Mouse (Mus musculus) spleen, postnatal 10 days (tissue): ENCODE data around the gene Rcor3.

Experiments used
- DNase-seq, 2 experiments: peaks; one replicate each; pipeline ENCODE4 v3.0.0; 2021 to 2022; ENCODE audit warnings: low spot score in 2 of 2

Gene Rcor3

DNA sequence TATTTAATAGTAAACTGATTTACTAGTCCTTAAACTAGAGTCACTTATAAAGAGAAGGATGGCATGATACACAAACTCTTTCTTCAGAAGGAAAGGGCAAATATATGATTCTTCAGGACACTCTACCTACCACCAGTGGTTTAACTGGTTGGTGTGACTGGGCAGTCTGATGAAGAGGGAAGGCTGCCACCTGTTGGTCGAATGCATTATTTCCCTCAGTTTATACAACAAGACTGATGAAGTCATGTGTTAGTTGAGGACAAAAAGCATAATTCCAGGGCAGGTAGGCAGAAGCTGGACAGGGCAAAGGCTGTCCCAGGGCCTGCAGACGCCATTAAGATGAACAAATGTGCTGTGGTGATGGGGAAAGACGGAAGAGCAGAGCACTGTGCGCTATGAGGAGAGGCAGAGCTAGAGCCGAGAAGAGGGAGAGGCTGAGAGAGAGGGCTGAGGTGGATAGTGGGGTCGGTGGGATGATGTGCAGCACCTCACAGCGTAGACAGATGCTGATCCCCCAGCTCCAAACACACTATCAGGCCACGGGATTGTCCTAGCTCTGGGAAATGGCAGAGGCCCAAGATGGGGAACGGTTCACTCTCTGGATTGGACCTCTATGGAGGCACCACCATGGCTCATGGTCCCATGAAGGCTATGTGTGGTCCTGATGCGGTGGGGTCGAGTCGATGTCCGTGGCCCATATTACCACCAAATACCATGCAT lies 43.3 kb downstream of the Rcor3 start:
- peak; percentile 59 to 84 for DNase-seq

DNA sequence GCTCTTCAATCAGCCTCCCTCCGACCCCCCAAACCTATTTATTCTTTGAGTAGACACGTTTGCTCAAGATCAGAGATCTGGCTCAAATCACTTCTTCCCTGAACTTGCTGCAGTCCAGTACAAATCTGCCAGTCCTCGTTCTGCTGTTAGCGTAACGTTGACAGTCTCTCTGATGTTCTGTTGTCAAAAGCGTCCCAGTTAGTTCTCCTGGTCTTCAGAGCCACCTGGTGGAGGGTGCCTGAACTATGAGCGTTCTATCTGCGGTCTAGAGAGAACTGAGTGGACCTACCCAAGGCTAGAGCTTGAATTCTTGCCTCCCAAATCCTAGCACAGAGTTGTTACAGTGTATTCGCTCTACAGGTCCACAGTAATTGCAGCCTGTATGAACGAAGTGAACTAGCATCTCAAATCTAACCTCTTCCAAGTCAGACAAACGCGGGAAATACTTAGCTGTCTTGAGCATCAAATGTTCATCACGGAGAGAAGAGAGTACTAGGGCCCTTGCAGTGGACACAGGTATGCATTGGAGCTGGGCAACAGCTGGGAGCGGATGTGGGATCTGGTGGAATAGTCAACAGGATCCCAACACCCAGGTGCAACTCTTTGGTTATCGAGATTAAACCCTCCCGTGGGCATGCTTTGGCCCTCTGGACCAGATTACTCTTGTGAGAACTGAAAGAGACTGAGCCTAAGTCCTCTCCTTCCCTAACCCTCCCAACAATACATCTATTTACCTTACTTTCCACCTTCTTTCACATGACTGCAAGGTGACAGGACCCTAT lies 44.8 kb downstream of the Rcor3 start:
- peak; percentile 74 to 90 for DNase-seq

GRCm38 (mm10) chr1:192091806-192092772 lies 45.8 kb downstream of the Rcor3 start, which contains the start of gene Traf5:
Gene Traf5, minus strand, starts transcription at chr1:192092559.
- DNase-seq = peak; percentile 98 to 100

DNA sequence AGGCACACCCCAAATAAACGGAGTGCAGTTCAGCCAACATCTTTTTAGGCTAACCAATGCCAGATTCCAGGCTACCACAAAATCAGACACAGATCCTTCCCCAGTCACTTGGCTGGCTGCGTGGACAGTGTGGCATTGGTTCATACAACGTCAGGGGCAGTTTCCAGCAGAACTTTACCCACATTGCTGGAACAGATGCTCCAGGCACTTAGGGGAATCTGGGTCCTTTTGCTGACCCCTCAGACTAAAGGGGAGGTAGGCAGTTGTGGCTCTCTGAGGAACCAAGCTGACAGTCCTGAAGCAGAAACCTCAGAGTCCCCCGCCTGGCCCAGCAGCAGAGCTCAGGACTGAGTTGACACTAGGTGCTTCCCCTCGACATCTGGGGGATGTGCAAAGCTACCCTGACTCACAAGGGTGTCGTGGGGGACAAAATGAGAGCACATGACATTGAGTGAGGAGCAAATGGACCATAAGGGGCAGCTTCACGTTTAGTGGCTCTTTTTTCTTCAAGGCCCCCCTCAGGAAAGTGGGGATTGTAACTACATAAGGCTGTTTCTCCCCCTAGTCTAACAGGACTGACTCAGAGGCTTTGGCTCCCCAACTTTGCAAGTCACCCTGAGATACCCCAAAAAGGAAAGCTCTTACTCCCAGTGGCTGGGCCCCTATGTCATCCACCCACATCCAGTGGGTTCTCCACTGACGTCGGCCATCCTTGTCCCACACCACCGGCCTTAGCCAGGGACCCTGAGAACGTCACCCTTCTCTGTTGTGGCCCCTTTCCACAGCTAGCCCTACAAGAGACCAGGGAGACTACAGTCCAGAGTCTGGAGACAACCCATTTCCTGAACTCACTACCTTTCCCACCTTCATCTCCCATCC lies 46.9 kb downstream of the Rcor3 start:
- peak; percentile 43 to 58 for DNase-seq

DNA sequence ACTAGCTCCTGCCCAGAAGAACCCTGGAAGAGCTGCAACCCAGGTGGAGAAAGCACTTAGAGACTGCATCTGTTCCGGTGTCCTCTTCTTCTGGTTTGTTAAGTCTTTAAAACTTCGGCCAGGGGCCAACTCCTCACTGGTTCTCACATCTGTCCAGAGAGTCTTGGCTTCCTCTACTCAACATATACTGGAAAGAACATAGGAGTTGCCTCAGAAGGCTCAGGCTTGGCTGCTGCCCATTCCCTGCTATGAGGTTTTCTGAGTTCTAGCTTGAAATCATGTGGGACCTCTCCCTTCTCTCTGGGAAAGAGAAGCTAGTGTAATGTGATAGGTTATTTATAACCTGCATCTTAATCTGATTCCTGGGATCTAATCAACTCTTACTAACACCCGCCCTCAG lies 47.6 kb downstream of the Rcor3 start:
- DNase-seq = no peak

DNA sequence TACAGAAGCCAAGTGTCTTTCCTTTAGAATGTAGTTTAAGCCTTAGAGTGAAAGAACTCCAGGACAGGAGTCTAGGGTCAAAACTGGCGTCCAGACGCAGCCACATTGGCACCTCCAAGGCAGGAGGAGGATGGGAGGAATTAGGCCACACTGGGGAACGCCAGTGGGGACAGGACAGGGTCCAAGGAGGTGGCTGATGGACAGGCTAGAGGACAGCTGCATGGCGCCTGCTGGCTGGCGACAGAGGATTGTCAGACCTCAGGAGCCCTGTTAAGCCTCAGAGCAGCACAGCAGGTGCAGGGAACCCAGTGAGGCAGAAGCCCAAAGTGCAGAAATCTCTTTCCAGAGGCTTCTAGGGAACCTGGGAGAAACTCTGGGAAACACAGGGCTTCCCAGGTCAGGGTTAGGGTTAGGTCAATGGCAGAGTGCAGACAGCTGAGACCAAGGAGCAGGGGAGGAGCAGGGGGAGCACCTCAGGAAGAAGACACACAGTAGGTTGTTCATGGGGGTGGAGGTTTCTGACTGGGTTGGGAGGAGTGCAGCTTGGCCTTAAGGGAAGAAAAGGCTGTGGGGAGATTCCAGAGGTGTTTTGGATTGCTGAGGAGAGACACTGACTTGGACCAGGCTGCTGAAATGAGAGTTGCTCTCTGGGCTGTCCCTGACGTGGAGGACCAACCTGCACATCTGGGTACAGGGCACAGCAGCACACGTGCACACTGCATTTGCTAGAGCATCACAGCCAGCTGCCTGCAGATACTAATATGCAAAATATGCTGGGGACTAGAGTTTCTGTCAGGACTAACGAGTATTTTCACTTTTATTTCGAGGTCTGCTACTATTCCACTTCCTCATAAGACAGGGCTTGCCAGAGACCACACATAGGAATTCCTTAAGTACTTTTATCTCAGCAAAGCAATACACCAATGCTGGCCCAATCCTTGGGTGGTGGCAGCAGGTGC lies 48.4 kb downstream of the Rcor3 start:
- DNase-seq = peak in 1 of 2 experiments; percentile 45

GRCm38 (mm10) chr1:192088011-192088410 lies 49.9 kb downstream of the Rcor3 start:
- DNase-seq = no peak

DNA sequence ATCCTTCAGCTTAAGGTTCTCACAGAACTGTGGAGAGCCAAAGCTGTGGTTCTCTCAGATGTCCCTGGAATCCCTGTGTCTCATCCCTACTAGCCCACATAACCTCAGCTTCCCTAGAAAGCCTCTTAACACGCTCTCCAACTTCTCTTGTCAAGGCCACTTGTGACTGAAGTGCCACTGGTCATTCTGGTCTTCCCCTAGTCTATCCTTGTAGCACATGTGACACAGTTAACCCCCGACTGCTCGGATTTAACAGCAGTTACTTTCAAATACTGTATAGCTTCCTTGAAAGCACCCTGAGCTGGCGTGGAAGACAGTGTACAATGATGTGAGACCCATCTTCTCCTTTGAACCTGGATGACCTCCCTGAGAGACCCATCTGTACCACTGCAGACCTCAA lies 50.8 kb downstream of the Rcor3 start:
- no peak for DNase-seq

DNA sequence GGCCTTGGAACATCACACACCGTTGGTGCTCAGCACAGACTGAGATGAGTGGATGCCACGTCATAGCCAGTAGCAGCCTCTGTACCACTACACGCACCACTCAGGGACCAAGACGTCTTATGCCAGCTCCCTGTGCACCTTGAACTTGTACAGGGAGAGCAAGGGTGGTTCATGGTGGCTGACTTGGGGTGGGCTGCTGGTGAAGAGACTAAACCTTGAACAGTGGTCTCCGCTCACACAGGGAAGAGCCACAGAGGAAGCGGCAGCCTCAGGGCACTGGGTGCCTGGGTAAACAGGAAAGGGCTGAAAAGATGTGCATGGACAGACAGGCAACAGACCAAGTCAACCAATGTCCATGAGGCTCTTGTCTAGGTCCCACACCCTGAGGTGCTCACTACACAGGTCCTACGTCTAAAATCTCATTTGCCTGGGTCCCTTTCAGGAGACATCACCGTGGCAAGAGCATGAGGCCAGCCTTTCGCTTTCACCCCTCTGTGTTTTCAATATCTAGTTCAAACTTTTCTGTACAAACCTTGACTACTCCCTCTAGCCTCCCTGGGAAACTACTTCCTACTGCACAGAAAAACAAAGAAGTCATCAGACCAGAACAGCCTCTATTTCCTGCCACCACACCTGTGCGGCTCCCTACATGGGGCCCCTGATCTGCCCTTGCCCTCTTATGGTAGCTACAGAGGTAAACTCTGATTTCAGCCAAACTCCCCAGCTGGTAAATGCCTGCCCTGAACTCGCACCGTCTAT lies 51.4 kb downstream of the Rcor3 start:
- peak in 1 of 2 experiments; percentile 48 for DNase-seq

GRCm38 (mm10) chr1:192085218-192085617 lies 52.6 kb downstream of the Rcor3 start:
- DNase-seq = no peak

- DNase-seq = no peak
Measured at GRCm38 (mm10) chr1:192082646-192083045, 55.2 kb downstream of the Rcor3 start.

DNA sequence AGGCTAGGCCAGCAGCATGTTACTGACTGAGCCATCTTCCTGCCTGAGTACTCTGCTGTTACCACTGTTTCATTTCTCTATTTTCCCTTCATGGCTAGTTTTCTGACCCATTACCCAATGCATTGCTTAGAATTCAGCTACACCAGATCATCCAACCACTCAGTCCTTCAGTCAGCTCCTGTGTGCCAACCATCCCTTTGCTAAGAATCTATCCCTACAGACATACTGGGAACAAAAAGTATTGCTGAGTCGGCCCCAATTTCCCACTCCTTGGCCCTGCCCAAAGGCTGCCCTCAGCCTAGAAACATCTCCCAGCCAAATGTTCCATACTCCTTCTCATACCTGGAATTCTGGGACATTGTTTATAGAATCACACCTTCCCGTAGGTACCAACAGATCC lies 56.7 kb downstream of the Rcor3 start:
- DNase-seq = no peak

DNA sequence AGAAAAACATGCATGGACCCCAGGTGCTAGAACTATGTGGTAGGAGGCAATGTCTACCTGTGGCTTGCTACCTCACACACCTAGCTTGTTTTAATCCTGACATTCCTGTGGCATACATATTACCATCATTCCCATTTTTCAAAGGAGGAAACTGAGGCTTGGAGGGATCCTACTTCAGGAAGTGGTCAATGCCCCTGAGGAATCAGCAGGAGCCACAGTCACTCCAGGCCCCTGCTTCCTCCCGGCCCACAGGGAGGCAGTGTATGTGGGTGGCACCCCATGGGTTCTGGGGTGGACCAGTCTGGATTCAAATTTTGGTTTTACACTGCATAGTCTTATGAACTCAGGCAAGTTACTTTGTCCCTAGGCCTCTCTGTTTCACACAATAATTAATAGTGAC lies 58.7 kb downstream of the Rcor3 start:
- DNase-seq = no peak

DNA sequence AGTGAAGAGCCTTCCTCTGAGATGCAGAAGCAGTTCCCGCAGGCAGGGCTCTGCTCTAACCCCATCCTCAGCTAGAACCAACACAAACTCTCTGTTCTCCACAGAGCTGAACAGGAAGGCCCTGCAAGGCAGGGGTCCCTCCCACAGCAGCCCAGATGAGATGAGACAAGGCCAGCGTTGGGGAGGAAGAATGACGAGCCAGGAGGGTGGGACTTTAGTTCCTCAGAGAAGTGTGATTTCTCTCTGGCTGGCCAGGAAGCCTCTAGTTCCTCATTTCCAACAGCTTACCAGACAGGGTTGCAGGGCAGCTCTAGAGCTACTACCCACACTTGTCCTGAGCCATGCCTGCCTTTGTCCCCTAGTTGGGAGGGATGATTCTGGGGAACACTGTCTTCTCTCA lies 59.5 kb downstream of the Rcor3 start:
- DNase-seq = peak in 1 of 2 experiments; percentile 63

GRCm38 (mm10) chr1:192076796-192077535 lies 60.9 kb downstream of the Rcor3 start:
- DNase-seq = no peak

- DNase-seq = no peak
Measured at GRCm38 (mm10) chr1:192076101-192076500, 61.8 kb downstream of the Rcor3 start.

GRCm38 (mm10) chr1:192074824-192075223 lies 63.0 kb downstream of the Rcor3 start:
- no peak for DNase-seq

DNA sequence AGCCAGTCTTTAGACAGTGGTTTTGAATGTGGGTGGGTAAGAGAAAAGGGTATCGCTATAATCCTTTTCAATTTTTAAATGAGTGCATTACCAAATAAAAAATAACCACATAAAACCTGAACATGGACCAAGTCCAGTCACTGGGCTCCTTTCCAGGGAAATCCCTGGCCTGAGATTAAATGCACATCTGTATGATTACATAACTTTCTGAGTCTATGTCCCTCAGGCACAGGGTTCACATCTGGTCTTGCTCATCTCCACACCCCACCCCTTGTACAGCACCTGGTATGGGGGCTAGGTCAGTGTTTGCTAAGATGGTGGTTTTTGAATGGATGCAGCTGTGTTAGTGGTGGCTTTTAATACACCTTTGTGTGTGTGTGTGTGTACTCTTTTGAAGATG lies 65.4 kb downstream of the Rcor3 start:
- DNase-seq = no peak
